Mouse (Mus musculus) cerebellum, adult 11 months (tissue): ENCODE results near the gene Rps16.
"Not testable (repeated sequence)": the region's sequence is repeated elsewhere in the genome, so short reads cannot be mapped to it uniquely, and the experiment has no call there.

Experiments
- DNase-seq: peaks from one replicate; pipeline ENCODE4 v3.0.0; 2022

Rps16 gene

GRCm38 (mm10) chr7:28374647-28375046 is 24.2 kb downstream of the Rps16 start:
- no peak for DNase-seq

DNA sequence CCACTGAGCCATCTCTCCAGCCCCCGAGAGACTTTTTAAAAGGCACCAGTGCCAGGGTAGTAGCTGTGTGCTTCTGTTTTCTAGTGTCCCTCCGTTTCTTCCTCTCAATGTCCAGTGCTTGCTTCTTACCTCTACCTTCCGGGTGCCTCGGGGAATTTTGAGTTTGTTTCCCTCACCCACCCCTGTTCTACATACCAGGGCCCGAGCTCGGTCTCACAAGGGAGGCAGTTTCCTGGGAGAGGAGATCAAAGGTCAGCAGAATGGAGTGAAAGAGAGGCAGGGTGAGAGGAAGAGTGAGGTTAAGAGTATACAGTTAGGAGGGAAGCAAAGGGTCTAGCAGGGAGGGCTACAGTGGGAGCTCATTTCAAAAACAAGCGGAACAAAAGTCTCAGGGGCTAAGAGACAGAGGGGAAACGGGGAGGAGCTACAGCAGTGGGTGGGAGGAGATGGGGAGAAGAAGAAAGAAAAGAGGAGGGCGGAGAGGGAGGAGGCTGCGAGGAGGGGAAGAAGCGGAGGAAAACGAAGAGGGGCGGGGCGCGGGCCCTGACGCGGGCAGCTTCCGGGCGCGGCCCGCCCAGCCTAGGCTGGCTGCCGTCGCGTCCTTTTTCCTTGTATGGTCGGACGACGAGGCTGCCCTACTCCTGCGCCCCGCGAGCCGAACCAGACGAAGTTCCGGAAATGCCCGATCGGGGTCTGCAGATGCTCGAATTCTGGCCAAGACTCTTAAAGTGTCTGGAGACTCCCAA is 24.9 kb downstream of the Rps16 start:
- peak; percentile 59 for DNase-seq

- no peak for DNase-seq
Observed at GRCm38 (mm10) chr7:28376011-28376771, 25.7 kb downstream of the Rps16 start.

GRCm38 (mm10) chr7:28377190-28378065 is 27.0 kb downstream of the Rps16 start:
- peak; percentile 32 for DNase-seq

DNA sequence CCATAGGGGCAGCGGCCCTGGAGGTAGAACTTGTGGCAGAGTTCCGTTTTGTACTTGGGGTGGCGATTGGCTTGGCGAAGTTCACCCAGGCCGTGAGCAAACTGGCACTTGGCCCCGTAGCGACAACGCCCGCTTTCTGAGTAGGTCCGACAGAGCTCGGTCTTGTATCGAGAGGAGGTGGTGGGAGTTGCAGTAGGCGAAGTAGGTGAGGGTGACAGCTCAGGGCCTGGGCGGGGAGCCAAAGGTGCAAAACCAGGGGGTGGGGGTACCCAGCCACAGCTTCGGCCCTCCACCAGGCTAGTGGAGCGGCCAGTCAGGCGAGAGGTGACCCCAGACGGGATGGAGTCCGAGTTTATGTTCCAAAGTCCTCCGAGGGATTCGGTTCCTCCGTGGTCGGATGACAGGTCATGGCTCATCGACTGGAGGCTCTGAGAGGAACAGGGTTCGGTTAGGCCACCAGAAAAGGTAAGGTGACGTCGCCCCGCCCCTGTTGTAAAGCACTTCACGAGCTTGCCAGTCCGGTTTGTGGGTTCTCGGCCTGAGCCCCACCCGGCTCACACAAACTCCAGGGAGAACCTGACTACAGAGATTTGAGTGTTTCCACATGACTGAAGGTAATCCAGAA is 27.7 kb downstream of the Rps16 start:
- no peak for DNase-seq

GRCm38 (mm10) chr7:28378769-28379651 is 28.6 kb downstream of the Rps16 start:
- DNase-seq: peak; percentile 61

GRCm38 (mm10) chr7:28380237-28381016 is 30.0 kb downstream of the Rps16 start, which contains the start of gene Zfp36:
Gene Zfp36, minus strand, starts transcription at chr7:28380253.
- DNase-seq: no peak

DNA sequence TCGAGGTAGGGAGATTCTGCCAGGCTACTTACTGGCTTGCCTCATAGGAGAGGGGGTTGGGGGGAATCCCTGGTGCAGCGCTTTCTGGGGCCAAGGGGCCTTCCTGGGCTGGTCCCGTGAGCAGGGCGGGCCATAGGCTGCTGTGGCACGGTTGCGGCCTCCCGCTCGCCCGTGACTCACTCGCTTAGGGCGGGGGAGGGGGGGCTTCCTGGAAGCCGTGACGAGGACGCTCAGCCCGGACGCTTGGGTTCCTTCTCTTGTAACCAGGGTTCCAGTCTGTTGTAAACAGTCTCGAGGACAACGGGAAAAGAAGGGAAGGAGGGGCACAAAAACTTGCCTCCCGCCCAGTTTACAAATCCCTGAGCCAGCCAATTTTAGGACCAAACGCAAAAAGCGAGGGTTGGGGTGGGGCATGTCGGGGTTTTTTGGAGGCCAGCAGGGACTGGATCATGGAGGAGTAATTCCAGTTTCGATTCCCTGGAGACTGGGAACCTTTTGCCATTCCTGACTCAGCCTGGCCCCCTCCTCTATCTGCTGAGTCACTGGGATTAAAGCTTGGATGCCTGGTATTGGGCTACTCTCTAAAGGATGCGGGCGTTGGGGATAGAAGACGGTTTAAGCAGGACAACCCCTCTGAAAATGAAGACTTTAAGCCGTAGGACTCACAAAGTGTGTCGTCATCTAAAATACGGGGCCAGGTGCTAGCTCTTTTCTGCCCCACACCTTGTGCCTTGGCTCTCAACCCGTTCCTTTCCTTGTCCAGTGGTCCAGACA is 30.8 kb downstream of the Rps16 start:
- no peak for DNase-seq

DNA sequence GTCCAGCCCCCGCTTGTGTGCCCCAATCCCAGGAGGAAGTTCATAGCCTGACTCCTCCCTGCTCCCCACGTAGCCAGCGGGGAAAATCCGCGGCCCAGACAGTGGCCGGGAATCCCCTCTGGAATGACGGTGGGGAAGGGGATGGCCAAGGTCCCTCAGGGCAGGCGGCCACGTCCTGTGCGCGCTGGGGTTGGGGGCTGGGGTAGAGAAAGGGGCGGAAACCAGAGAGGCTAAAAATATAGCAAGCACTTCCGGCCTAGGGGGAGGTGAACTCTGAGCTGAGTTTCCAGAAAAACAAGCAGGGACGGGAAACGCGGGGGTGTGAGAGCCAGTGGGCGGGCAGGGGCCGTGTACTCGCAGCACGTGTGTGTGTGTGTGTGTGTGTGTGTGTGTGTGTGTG is 31.5 kb downstream of the Rps16 start:
- no peak for DNase-seq

DNA sequence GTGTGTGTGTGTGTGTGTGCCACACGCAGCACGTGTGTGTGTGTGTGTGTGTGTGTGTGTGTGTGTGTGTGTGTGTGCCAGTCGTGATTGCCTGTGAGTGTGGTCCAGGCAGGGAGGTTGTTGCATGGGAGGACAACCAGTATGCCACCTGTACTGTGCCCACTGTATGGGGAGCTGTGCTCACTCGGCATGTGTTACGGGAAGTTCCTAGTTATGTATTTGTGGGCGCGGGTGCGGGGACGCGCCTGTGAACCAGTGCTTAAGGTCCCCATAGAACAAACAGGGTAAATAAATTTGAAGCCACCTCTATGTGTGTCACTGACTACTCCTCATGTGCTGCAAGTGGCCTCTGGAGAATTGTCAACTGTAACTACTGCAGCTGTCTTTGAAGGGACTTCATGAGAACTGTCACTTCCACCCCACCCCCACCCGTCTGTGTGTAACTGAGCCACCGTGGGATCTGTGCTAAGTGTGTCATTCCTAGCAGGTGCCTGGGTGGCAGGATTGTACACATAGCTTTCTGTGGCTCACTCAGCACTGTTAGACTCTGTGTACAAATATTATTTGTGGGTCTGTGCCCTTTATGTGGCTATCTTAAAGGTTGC is 32.0 kb downstream of the Rps16 start:
- no peak for DNase-seq

DNA sequence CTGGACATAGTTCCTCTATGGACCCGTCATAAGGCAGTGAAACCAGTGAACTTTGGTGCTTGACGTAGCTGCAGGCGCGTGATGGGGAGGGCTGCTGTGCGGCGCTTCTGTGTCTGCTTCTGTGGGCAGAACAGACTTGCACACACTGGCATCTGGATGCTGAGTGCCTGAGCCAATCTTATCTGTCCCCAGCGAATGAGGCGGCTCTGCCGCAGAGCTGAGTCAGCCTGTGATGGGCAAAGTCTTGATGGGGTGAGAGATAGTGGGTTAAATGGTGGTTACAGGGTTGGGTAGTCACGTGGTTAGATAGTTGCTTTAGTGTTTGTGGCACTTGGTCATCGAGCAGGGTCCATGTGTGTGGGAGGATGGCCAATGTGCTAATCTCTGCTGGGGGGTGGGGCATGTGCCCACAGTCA is 32.5 kb downstream of the Rps16 start:
- no peak for DNase-seq

GRCm38 (mm10) chr7:28383606-28384005 is 33.2 kb downstream of the Rps16 start:
- DNase-seq: no peak

- no peak for DNase-seq
Observed at GRCm38 (mm10) chr7:28384162-28384561, 33.7 kb downstream of the Rps16 start.

GRCm38 (mm10) chr7:28385196-28385595 is 34.7 kb downstream of the Rps16 start:
- DNase-seq: no peak

GRCm38 (mm10) chr7:28386007-28386406 is 35.6 kb downstream of the Rps16 start:
- no peak for DNase-seq

GRCm38 (mm10) chr7:28386462-28386861 is 36.0 kb downstream of the Rps16 start:
- DNase-seq: peak; percentile 62

DNA sequence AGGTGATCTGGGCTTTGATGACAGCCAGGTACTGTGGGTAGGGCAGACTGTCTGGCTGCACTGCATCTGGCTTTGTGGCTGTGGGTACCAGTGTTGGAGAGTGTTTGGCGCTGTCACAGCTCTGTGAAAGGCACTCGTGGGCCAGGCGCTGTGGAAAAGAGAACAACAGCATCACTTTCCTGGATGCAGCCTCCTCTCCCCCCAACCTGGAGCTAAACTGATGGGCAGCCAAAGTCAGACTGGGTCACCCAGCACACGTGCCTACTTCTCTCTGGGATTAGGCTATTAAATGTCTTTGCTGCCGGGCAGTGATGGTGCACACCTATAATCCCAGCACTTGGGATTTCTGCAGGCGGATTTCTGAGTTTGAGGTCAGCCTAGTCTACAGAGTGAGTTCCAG is 36.4 kb downstream of the Rps16 start:
- not testable (repeated sequence) for DNase-seq

GRCm38 (mm10) chr7:28387384-28387783 is 36.9 kb downstream of the Rps16 start:
- DNase-seq: not testable (repeated sequence)

GRCm38 (mm10) chr7:28390331-28390730 is 39.9 kb downstream of the Rps16 start:
- DNase-seq: no peak
